Mouse (Mus musculus): Measurements from ENCODE around the gene Hoxa3.

Gene Hoxa3

GRCm38 (mm10) chr6:52205221-52205620, 7.9 kb downstream of the Hoxa3 start:
- DNase-seq (ENCODE audit: low spot score in 2 of 2), result no peak

GRCm38 (mm10) chr6:52204050-52204752, 8.9 kb downstream of the Hoxa3 start, which contains the start of gene Hoxa5:
Hoxa5 (minus strand) TSS chr6:52204587.
- DNase-seq (ENCODE audit: low spot score in 2 of 2), result no peak

- DNase-seq (ENCODE audit: low spot score in 2 of 2), result no peak
These were observed 9.6 kb downstream of the Hoxa3 start for GRCm38 (mm10) chr6:52203371-52204049.

GRCm38 (mm10) chr6:52203121-52203370, 10.1 kb downstream of the Hoxa3 start:
- DNase-seq (ENCODE audit: low spot score in 2 of 2), result no peak

- no peak for DNase-seq (ENCODE audit: low spot score in 2 of 2)
These were observed 10.6 kb downstream of the Hoxa3 start for GRCm38 (mm10) chr6:52202362-52203120.

- no peak for DNase-seq (ENCODE audit: low spot score in 2 of 2)
These were observed 11.9 kb downstream of the Hoxa3 start for GRCm38 (mm10) chr6:52201269-52201668.

- DNase-seq (ENCODE audit: low spot score in 2 of 2), result no peak
These were observed 12.3 kb downstream of the Hoxa3 start for GRCm38 (mm10) chr6:52200751-52201250.

GRCm38 (mm10) chr6:52200073-52200750, 12.9 kb downstream of the Hoxa3 start:
- no peak for DNase-seq (ENCODE audit: low spot score in 2 of 2)

GRCm38 (mm10) chr6:52197271-52197670, 15.9 kb downstream of the Hoxa3 start:
- DNase-seq (ENCODE audit: low spot score in 2 of 2), result no peak

- no peak for DNase-seq (ENCODE audit: low spot score in 2 of 2)
These were observed 16.3 kb downstream of the Hoxa3 start for GRCm38 (mm10) chr6:52196811-52197210.

- no peak for DNase-seq (ENCODE audit: low spot score in 2 of 2)
These were observed 18.4 kb downstream of the Hoxa3 start for GRCm38 (mm10) chr6:52194690-52195089.

GRCm38 (mm10) chr6:52191860-52192550, 21.1 kb downstream of the Hoxa3 start:
- DNase-seq (ENCODE audit: low spot score in 2 of 2), result no peak

GRCm38 (mm10) chr6:52190906-52191810, 22.0 kb downstream of the Hoxa3 start, which contains the start of gene Hoxa4:
Hoxa4 (minus strand) TSS chr6:52191753.
- DNase-seq (ENCODE audit: low spot score in 2 of 2), result no peak

GRCm38 (mm10) chr6:52190410-52190809, 22.7 kb downstream of the Hoxa3 start:
- DNase-seq (ENCODE audit: low spot score in 2 of 2), result no peak

GRCm38 (mm10) chr6:52189909-52190308, 23.2 kb downstream of the Hoxa3 start:
- DNase-seq (ENCODE audit: low spot score in 2 of 2), result no peak

GRCm38 (mm10) chr6:52189172-52189591, 24.0 kb downstream of the Hoxa3 start:
- DNase-seq (ENCODE audit: low spot score in 2 of 2), result no peak

- no peak for DNase-seq (ENCODE audit: low spot score in 2 of 2)
These were observed 26.6 kb downstream of the Hoxa3 start for GRCm38 (mm10) chr6:52186500-52186899.

- no peak for DNase-seq (ENCODE audit: low spot score in 2 of 2)
These were observed 27.3 kb downstream of the Hoxa3 start for GRCm38 (mm10) chr6:52185834-52186233.

GRCm38 (mm10) chr6:52185222-52185621, 27.9 kb downstream of the Hoxa3 start:
- no peak for DNase-seq (ENCODE audit: low spot score in 2 of 2)

- DNase-seq (ENCODE audit: low spot score in 2 of 2), result no peak
These were observed 28.5 kb downstream of the Hoxa3 start for GRCm38 (mm10) chr6:52184668-52185067.

All from frontal cortex, postnatal 14 days (tissue).